Mouse (Mus musculus) lung, postnatal 0 days (tissue): ENCODE measurements around the gene Serinc5.

ENCODE experiments used
- CTCF ChIP-seq: IDR thresholded peaks from 2 replicates; pipeline ENCODE4 v1.5.1; 2016; ENCODE audit warnings: antibody characterized with exemption, mild to moderate bottlenecking
- EP300 ChIP-seq: IDR thresholded peaks from 2 replicates; pipeline ENCODE4 v1.6.1; 2016; ENCODE audit warnings: antibody characterized with exemption, mild to moderate bottlenecking, control low read depth

GRCm38 (mm10) chr13:92735693-92736092, 124.8 kb downstream of the Serinc5 start:
- TF ChIP-seq CTCF (no peak), EP300 (no peak)
